Mouse (Mus musculus) kidney, adult 2 months (tissue): Measurements from ENCODE around the gene Fanca. TPM values are rescaled to one million over a fixed set of nuclear protein-coding genes. Genes with fewer than 3 reads are reported as not detected.

ENCODE experiments used
- DNase-seq: peaks from one replicate; pipeline ENCODE4 v3.0.0; 2021
- H3K27ac ChIP-seq: fragments of 200-500 bp; 2 replicates; pipeline ENCODE4 v1.5.1; 2012; ENCODE audit warnings: low read depth, low read length, control low read depth, inconsistent platforms; ENCODE audit not compliant: insufficient read depth
- H3K27me3 ChIP-seq: fragments of 200-500 bp; replicated peaks from 2 replicates; pipeline ENCODE4 v1.6.1; 2012; ENCODE audit warnings: mild to moderate bottlenecking, moderate library complexity, low read length, inconsistent platforms; ENCODE audit not compliant: control insufficient read depth, insufficient read depth
- H3K36me3 ChIP-seq: fragments of 200-500 bp; 2 replicates; pipeline ENCODE4 v1.6.1; 2012; ENCODE audit warnings: mild to moderate bottlenecking, moderate library complexity, low read length, inconsistent platforms; ENCODE audit not compliant: control insufficient read depth, insufficient read depth
- H3K4me1 ChIP-seq: fragments of 200-500 bp; 2 replicates; pipeline ENCODE4 v1.6.1; 2011; ENCODE audit warnings: low read length; ENCODE audit not compliant: control insufficient read depth, insufficient read depth
- H3K4me3 ChIP-seq: fragments of 200-500 bp; 2 replicates; pipeline ENCODE4 v1.5.1; 2011; ENCODE audit warnings: mild to moderate bottlenecking, low read depth, low read length, control low read depth; ENCODE audit not compliant: insufficient read depth
- CTCF ChIP-seq: fragments of 200-500 bp; conservative IDR thresholded peaks from 2 replicates; pipeline ENCODE4 v1.5.1; 2011; ENCODE audit warnings: low read depth, mild to moderate bottlenecking, control low read depth, low read length, moderate library complexity, mixed read lengths; ENCODE audit not compliant: insufficient read depth, insufficient read length
- POLR2A ChIP-seq: fragments of 200-500 bp; IDR thresholded peaks from one replicate; pipeline ENCODE4 v1.6.1; 2011; ENCODE audit warnings: low read depth, low read length, control low read depth
- WGBS: fragments of 180-500 bp; shearing (Covaris S2); methylation state at CpG from one replicate; pipeline ENCODE4 v1.1.7; 2018; 5-methylcytosine and 5-hydroxymethylcytosine counted together
- polyA plus RNA-seq: library from polyadenylated mRNA; depleted of rRNA; stranded (reverse); fragments of >200 nt; gene quantifications from 2 replicates; pipeline ENCODE4 v1.2.3, GENCODE M21; 2012

Fanca gene
- polyA plus RNA-seq, 1 experiment = 15.9 TPM

DNA sequence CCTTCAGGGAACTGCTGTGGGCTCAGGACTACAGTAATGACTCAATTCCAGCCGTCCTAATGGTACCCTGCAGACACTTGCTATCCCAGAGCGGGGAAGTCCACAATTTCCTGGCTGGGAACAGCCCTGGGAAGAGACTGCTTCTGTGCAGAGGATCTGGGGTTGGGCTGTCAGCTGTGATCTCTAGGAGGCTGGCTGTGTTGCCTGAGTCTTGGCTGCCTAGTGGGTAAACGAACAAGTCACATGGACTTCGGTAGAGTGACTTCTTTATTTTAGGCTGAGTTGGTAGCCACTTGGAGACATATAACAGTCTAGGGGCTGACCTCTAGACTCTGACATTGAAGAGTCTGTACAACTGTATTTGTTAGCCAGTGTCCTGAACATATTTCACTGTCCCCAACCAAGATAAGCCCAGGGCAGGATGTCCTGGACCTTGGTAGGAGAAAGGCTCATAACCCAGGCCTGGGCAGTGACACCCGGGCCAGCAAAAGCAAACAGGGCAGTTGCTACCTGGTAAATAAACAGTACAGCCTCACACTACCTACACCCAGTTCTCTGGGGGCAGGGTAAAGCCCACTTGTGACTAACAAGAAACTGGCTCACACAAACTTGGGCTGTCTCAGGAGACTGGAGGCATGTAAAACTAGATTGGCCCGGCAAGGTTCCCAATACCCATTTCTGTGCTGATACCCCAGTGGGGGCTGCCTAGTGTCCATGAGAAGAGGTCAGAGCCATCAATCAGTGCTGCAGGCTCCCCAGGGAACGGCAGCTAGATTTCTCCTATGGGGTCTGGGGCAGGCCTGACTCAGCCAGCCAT, 76.1 kb downstream of the Fanca start:
- Histone ChIP-seq H3K4me3 (no peak overlapping the region), H3K4me1 (peaks cover 5% of the 10 kb centered on the region; the same call in 1 of the 2 replicates), H3K27me3 (no peaks in the 10 kb centered on the region), H3K36me3 (no peaks in the 10 kb centered on the region), H3K27ac (no peak overlapping the region)
- no peak for DNase-seq
- 80% methylated on average over 7 of the region's 7 CpGs for WGBS
- no peak for TF ChIP-seq POLR2A
- TF ChIP-seq CTCF = no peak

DNA sequence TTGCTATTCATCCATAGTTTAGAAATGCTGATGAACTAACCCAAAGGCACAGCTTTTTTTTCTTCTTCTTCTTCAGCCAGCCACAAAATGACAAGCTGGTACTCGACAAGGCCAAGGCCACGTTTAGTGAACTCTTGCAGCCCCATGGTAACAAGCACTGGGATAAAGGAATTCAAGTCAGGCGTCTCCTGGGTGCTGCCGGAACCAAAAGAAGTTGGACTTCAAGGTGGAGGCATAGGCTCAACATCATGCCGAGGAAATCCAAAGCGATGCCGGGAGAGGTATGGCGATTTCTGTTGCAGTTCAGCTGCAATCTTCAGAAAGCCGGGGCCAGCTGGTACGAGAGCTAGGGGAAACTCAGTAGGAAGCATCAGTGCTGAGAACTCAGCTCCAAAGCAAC, 79.0 kb downstream of the Fanca start:
- no peak overlapping the region for H3K4me3 ChIP-seq
- peaks cover 9% of the 10 kb centered on the region for H3K4me1 ChIP-seq
- WGBS = 89% methylated on average over 10 of the region's 10 CpGs
- no peaks in the 10 kb centered on the region for H3K36me3 ChIP-seq
- no peak for DNase-seq
- TF ChIP-seq CTCF (no peak), POLR2A (no peak)
- no peak overlapping the region for H3K27ac ChIP-seq
- no peaks in the 10 kb centered on the region for H3K27me3 ChIP-seq

DNA sequence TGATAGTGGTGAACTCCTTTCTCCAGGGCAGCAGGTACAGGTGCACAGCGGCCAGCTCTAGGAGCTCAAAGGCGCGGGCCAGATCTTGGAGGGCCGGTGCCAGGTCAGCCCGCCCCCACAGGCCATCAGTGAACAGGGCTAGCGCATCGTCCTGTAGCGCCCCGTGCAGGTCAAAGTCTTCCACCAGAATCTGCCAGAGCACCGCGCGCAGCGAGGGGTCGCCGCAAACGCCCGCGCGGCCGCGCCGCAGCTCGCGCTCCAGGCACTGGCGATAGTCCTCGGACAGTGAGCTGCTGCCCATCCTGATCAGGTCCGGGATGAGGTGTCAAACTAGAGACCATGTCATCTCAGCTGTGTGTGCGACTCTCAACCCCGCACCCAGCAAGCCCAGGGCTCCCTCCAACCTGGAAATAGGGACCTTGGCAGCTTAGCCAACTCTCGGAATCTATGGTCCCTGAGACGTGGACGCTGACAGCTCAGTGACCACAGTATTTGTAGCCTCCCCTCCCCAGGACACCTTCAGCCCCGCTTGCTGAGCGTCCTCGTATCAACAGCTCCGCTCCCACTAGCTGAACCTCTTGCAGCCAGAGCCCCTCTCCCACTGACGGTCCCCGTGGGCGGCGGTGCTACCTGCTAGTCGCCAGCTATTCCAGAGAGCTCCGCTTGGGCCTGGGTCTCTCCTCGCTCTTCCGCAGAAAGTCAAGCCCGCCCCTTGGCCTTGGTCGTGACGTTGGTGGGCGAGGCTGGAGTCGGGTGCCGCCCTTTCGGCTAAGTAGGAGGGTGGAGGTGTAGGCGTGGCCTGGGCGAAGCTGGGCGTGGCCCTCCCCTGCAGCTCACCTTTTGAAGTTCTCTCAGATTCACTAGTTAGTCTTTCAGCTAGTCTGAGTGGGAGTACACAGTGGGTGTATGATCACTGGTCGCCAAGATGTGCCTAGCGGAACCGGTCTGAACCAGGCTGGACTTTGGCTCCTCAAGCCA, 82.6 kb downstream of the Fanca start, which contains the start of gene Spata2l:
Spata2l (minus strand) TSS at position 714 of the 978 bp plus-strand sequence.
- peak within 1 kb of the TSS; percentile 65 for H3K27ac ChIP-seq
- H3K36me3 ChIP-seq = no peaks in the 10 kb centered on the region
- H3K4me1 ChIP-seq = peaks cover 4% of the 10 kb centered on the region
- WGBS = 1% methylated on average over 57 of the region's 57 CpGs
- peak; percentile 96 for DNase-seq
- H3K4me3 ChIP-seq = peak within 1 kb of the TSS; percentile 84
- no peaks in the 10 kb centered on the region for H3K27me3 ChIP-seq
- TF ChIP-seq CTCF (0 out of 2 replicates have a peak, but pooled peaks have one; percentile 19), POLR2A (no peak)

DNA sequence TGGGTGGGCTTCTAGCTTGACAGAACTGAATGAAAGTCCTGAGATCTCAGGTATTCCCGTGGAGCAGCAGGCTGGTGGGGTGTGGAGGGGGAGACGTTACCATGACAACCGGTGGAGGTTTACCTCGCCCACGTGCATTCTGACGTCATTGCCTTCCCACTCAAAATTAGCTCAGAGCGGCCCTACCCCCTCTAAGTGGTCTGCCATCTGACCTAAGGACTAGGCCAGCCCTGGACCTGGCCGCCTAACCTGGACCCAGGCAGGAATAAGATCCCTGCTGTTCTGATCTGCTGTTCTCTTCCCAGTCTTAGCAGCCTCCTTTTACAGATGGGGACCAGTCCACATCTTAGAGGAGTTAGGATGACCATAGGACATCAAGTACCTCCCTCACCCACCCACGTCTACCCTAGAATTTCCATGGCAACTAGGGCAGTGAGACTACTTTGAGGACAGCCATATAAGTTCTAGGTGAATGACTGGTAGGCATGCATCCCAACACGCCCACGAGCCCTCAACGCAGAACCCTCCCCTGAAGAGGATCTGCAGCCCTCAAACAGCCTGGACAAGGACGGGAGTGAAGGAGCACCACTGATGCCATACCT, 83.4 kb downstream of the Fanca start:
- DNase-seq = no peak
- TF ChIP-seq POLR2A (no peak), CTCF (no peak)
- Histone ChIP-seq H3K27me3 (no peaks in the 10 kb centered on the region), H3K4me3 (peak overlapping the region; percentile 84), H3K4me1 (peaks cover 4% of the 10 kb centered on the region), H3K36me3 (no peaks in the 10 kb centered on the region), H3K27ac (no peak overlapping the region)
- 23% methylated on average over 13 of the region's 13 CpGs for WGBS

DNA sequence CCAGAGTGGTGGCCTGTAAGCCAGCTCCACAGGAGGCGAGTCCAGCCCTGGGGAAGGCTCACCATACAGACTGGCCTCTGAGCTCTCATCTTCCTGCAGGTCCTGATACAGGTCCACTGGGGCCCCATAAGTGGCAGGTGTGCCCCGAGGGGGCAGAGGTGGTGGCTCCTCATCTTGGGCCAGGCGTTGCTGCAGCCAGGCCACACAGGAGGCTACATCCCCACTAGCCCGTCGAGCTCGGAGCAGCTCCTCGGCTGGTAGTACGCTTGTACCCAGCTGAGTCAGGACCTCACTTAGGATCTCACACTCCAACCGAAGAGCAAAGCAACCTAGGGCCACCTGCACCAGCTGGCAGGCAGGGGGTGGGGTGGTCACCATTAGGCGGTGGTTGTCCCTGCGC, 84.6 kb downstream of the Fanca start:
- TF ChIP-seq POLR2A (no peak), CTCF (no peak)
- Histone ChIP-seq H3K4me1 (peaks cover 4% of the 10 kb centered on the region), H3K27me3 (no peaks in the 10 kb centered on the region), H3K27ac (no peak overlapping the region), H3K4me3 (no peak overlapping the region), H3K36me3 (no peaks in the 10 kb centered on the region)
- DNase-seq = no peak
- WGBS = 82% methylated on average over 11 of the region's 11 CpGs

DNA sequence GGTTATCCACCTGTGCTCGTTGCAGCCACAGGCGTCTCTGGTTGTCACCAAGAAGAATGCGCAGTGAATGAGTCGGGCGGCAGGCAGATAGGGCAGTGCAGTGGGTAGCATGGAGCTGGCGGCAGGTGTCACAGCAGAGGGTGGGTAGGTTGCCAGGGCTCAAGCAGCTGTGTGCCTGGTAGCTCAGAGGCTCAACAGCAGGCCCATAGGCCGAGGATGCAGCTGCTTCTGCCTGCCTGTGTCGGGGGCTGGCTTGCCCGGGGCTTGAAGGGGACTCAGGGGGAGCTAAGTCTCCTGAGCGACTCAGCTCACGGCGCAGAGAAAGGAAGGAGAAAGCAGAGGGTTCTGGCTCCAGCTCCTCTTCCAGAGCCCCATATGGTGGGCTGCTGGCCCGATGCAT, 85.1 kb downstream of the Fanca start:
- H3K27ac ChIP-seq = no peak overlapping the region
- no peak for DNase-seq
- WGBS = 69% methylated on average over 13 of the region's 13 CpGs

More for the DNA sequence above, 85.1 kb downstream of the Fanca start:
- peaks cover 4% of the 10 kb centered on the region for H3K4me1 ChIP-seq
- no peaks in the 10 kb centered on the region for H3K36me3 ChIP-seq
- no peaks in the 10 kb centered on the region for H3K27me3 ChIP-seq
- H3K4me3 ChIP-seq = no peak overlapping the region
- TF ChIP-seq POLR2A (no peak), CTCF (no peak)
